Mouse (Mus musculus) embryonic fibroblast, embryonic 13.5 days (primary cell): ENCODE measurements at regions not wholly inside any gene's neighbourhood (a gene's known extent, or its start where the extent isn't known, plus 50 kb on each side); places are given as distances from the start of the nearest gene placed in this dataset.

Experiments
- CTCF ChIP-seq: IDR thresholded peaks from 2 replicates; pipeline ENCODE4 v1.5.1; 2011; ENCODE audit warnings: mild to moderate bottlenecking, control low read depth, low read length, moderate library complexity, borderline replicate concordance; ENCODE audit not compliant: insufficient read depth
- POLR2A ChIP-seq: IDR thresholded peaks from 2 replicates; pipeline ENCODE4 v1.6.1; 2011; ENCODE audit warnings: low read depth, mild to moderate bottlenecking, control low read depth, low read length, moderate library complexity

GRCm38 (mm10) chr17:88327791-88328190, 112.7 kb upstream of the Foxn2 start:
- TF ChIP-seq POLR2A (no peak), CTCF (no peak)
